Mouse (Mus musculus) bone marrow macrophage, adult 2 months (primary cell): ENCODE measurements around the gene Ezh1.

Experiments used
- CTCF ChIP-seq: IDR thresholded peaks from 2 replicates; pipeline ENCODE4 v1.5.1; 2012; ENCODE audit warnings: low read depth, mild to moderate bottlenecking, low read length, moderate library complexity
- POLR2A ChIP-seq: IDR thresholded peaks from 2 replicates; pipeline ENCODE4 v1.6.1; 2012; ENCODE audit warnings: mild to moderate bottlenecking, low read depth, low read length, borderline replicate concordance

DNA sequence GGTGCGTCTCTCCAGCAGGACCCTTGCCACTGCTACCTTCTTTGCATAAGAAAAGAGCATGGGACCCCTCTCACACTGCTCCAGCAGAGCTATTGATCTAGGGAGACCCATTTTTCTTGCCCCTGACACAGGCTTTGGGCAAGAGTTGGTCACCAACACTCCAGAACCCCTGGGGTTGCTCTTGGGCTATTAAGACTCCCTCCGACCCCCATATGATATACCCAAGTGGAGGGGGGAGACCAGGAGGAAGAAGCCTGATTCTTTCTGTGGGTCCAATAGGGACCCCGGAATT is 37.7 kb upstream of the Ezh1 start:
- TF ChIP-seq CTCF (no peak), POLR2A (no peak)
